Mouse (Mus musculus): Measurements from ENCODE around the gene Rhbdd3.

The Rhbdd3 gene

GRCm38 (mm10) chr11:5113645-5114044 is 14.9 kb downstream of the Rhbdd3 start:
- ATAC-seq (ENCODE audit: insufficient number of reproducible peaks, low FRiP score, low TSS enrichment): no peak

GRCm38 (mm10) chr11:5114931-5115581 is 16.3 kb downstream of the Rhbdd3 start:
- ATAC-seq (ENCODE audit: insufficient number of reproducible peaks, low FRiP score, low TSS enrichment): peak; percentile 58; the same call in 1 of the 2 replicates

GRCm38 (mm10) chr11:5125713-5126112 is 27.0 kb downstream of the Rhbdd3 start:
- no peak for ATAC-seq (ENCODE audit: insufficient number of reproducible peaks, low FRiP score, low TSS enrichment)

DNA sequence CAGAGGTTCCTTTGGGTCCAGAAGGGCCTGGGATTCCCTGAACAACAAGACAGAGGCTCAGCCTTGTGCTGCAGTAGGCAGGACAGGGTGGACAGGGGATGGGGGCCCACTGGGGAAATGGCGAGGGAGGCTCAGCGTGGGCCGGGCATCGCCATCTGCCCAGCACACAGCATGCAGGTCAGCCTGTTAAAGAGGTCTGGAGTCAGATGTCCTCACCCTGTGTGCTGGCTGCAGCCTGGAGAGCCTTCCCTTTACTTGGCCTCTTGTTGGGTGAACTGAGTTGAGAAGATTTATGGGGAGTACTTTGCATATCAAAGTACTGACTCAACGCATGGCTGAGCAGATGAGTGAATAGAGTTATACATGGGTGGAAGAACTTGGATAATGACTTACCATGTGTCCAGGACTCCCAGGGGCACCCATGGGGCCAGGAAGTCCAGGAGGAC is 30.3 kb downstream of the Rhbdd3 start:
- ATAC-seq (ENCODE audit: insufficient number of reproducible peaks, low FRiP score, low TSS enrichment): peak; percentile 78; the same call in 1 of the 2 replicates

DNA sequence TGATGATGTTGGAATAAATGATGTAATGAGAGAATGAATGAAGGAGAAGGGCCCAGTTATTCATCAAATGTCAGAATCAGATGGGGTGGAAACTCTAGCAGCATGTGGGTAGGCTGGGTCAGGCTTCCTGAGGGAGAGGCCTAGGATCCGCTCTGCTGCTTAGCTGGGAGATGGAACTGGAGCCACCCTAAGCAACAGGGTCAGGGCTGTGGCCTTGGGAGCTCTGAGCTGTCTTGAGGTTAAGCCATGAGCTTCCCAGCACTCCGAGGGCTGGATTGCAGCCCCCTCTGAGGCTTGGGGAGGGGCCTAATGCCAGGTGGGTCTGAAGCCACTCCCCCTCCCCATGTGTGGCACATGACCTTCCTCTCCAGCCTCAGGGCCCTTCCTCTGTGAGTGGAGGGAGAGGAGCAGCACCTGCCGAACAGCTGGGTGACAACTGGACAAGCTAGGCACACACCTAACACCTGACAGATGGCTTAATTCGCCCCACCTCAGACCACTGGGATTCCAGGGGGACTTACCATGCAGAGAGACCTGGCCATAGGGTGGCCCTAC is 31.5 kb downstream of the Rhbdd3 start:
- ATAC-seq (ENCODE audit: insufficient number of reproducible peaks, low FRiP score, low TSS enrichment): no peak

DNA sequence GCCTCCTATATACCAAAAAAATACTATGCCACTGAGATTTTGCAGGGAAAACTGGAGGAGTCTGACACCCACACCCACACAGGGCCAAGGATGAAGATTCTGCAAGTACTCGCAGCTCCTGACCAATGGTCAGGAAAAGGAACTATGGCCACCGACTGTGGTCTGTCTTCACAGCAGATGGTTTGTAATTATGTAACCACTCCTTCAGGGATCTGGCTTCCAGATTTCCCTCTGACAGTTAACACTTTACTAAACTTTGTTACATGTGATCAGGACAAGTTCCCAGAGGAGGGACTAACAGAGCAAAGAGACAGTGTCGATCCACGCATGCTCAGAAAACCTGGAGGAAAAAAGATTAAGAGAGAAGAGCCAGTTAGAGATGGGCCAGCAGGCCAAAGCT is 34.0 kb downstream of the Rhbdd3 start:
- no peak for ATAC-seq (ENCODE audit: insufficient number of reproducible peaks, low FRiP score, low TSS enrichment)

- ATAC-seq (ENCODE audit: insufficient number of reproducible peaks, low FRiP score, low TSS enrichment): no peak
Measured at GRCm38 (mm10) chr11:5135914-5136313, 37.2 kb downstream of the Rhbdd3 start.

- no peak for ATAC-seq (ENCODE audit: insufficient number of reproducible peaks, low FRiP score, low TSS enrichment)
Measured at GRCm38 (mm10) chr11:5138642-5139041, 39.9 kb downstream of the Rhbdd3 start.

- no peak for ATAC-seq (ENCODE audit: insufficient number of reproducible peaks, low FRiP score, low TSS enrichment)
Measured at GRCm38 (mm10) chr11:5139372-5139771, 40.6 kb downstream of the Rhbdd3 start.

- peak; percentile 51; the same call in 1 of the 2 replicates for ATAC-seq (ENCODE audit: insufficient number of reproducible peaks, low FRiP score, low TSS enrichment)
Measured at GRCm38 (mm10) chr11:5140619-5141018, 41.9 kb downstream of the Rhbdd3 start.

- no peak for ATAC-seq (ENCODE audit: insufficient number of reproducible peaks, low FRiP score, low TSS enrichment)
Measured at GRCm38 (mm10) chr11:5141252-5141651, 42.5 kb downstream of the Rhbdd3 start.

GRCm38 (mm10) chr11:5141965-5142364 is 43.2 kb downstream of the Rhbdd3 start:
- ATAC-seq (ENCODE audit: insufficient number of reproducible peaks, low FRiP score, low TSS enrichment): no peak

DNA sequence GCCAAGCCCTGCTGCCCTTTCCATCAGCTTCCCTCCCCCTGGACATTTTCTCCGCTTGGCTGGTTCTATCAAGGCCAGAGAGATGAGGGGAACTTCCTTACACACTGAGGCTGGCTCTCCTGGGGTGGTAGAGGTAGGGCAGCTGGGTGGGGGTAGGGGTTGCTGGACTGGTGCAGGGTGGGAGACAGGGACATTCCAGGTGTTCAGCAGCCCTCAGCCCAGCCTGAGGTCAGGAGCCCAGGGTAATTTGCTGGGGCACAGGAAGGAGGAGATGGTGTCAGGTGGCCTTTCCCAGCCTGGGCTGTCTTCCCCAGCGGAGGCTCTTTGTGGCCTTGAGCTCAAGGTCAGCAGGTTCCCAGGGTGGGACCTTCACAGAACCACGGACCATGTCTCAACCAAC is 46.9 kb downstream of the Rhbdd3 start:
- ATAC-seq (ENCODE audit: insufficient number of reproducible peaks, low FRiP score, low TSS enrichment): no peak

GRCm38 (mm10) chr11:5149249-5149648 is 50.5 kb downstream of the Rhbdd3 start:
- no peak for ATAC-seq (ENCODE audit: insufficient number of reproducible peaks, low FRiP score, low TSS enrichment)

- ATAC-seq (ENCODE audit: insufficient number of reproducible peaks, low FRiP score, low TSS enrichment): no peak
Measured at GRCm38 (mm10) chr11:5149955-5150354, 51.2 kb downstream of the Rhbdd3 start.

- ATAC-seq (ENCODE audit: insufficient number of reproducible peaks, low FRiP score, low TSS enrichment): no peak
Measured at GRCm38 (mm10) chr11:5150416-5151246, 51.9 kb downstream of the Rhbdd3 start.

- ATAC-seq (ENCODE audit: insufficient number of reproducible peaks, low FRiP score, low TSS enrichment): no peak
Measured at GRCm38 (mm10) chr11:5151247-5151630, 52.5 kb downstream of the Rhbdd3 start.

- ATAC-seq (ENCODE audit: insufficient number of reproducible peaks, low FRiP score, low TSS enrichment): no peak
Measured at GRCm38 (mm10) chr11:5151680-5152337, 53.1 kb downstream of the Rhbdd3 start, which contains the start of gene Emid1. Emid1 (minus strand) TSS chr11:5152257.

- ATAC-seq (ENCODE audit: insufficient number of reproducible peaks, low FRiP score, low TSS enrichment): 0 out of 2 replicates have a peak, but pooled peaks have one; percentile 19
Measured at GRCm38 (mm10) chr11:5154961-5155805, 56.5 kb downstream of the Rhbdd3 start.

All from cerebellum, adult (tissue).